Mouse (Mus musculus): Measurements from ENCODE around the gene Pla1a. TPM values are rescaled to one million over a fixed set of nuclear protein-coding genes. Genes with fewer than 3 reads are reported as not detected.

Gene Pla1a
- polyA plus RNA-seq, 1 experiment from 2014 or later, result not detected

DNA sequence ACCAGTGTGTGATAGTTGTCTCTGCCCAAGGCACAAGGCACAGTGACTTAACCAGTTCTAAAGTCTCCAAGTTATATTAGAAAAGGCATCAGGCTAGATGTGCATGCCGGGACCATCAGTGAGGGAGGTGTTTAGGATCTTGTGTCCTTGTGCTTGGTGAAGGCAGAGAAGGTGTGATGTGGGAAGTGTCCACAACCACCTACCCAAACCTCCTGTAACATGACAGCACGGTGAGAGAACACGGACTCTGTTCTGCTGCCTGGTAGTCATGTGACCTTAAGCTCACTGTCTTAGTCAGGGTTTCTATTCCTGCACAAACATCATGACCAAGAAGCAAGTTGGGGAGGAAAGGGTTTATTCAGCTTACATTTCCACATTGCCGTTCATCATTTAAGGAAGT lies 66.7 kb downstream of the Pla1a start:
- WGBS (ENCODE audit: missing documents), result 62% methylated on average over 4 of the region's 4 CpGs
- no peak overlapping the region for H3K4me3 ChIP-seq (ENCODE audit: inconsistent target)
- H3K79me2 ChIP-seq (ENCODE audit: inconsistent target), result no peaks in the 10 kb centered on the region
- H3K36me3 ChIP-seq (ENCODE audit: inconsistent target), result no peaks in the 10 kb centered on the region
- H3K27ac ChIP-seq, result no peak overlapping the region

DNA sequence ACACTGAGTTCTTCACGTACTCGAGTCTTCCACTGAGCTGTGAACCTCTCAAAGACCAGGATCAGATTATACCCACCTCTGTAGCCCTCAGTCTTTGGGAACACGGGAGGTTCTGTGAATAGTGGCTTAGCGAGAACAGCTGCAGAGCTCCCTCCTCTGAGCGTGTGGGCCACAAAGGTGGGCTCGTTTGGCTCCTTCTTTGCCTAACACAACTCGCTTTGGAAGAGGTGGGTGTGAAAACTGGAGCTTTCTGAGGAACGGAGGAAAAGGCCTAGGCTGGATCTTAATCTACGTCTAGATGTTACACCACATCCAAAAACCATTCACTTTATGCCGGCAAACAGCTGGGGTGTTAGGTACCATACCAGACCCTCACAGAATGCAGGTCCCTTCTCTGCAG lies 67.6 kb downstream of the Pla1a start:
- no peaks in the 10 kb centered on the region for H3K79me2 ChIP-seq (ENCODE audit: inconsistent target)
- no peak overlapping the region for H3K4me3 ChIP-seq (ENCODE audit: inconsistent target)
- no peak overlapping the region for H3K27ac ChIP-seq
- H3K36me3 ChIP-seq (ENCODE audit: inconsistent target), result no peaks in the 10 kb centered on the region
- 90% methylated on average over 10 of the region's 10 CpGs for WGBS (ENCODE audit: missing documents)

DNA sequence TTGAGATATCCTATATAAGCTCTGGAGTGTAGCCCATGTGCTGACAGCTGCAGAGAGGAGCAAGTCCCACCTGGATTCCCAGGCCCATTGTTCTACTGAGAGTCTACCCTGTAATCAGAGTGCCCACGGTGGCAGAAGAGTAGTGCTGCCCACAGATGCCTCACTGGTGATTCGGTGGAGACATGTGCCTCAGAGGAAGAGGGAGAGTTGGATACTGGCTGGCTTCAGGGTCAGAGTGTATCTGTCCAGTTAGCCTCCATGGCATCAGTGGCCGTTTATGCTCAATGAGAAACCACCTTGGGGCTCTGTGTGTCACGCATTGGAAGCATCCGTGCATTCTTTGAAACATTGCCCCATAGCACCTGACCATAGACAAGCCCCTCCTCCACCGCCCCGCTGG lies 69.3 kb downstream of the Pla1a start:
- Histone ChIP-seq H3K27ac (no peak overlapping the region), H3K36me3 (ENCODE audit: inconsistent target) (no peaks in the 10 kb centered on the region), H3K4me3 (ENCODE audit: inconsistent target) (no peak overlapping the region), H3K79me2 (ENCODE audit: inconsistent target) (no peaks in the 10 kb centered on the region)
- WGBS (ENCODE audit: missing documents), result 87% methylated on average over 6 of the region's 7 CpGs

DNA sequence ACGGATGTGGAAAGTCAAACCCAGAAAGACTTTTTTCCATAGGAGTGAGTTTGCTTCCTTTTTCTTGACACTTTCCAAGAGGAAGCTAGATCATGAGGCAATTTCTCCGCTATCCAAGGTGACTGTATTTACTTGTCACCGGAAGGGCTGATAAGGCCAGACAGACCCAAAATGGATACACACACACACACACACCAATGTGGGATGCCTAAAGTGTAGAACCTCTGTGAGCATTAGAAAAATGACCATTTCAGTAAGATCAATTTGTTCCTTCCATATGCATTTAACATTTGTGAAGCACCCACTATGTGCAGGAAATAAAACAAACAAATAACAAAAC lies 69.7 kb downstream of the Pla1a start:
- H3K36me3 ChIP-seq (ENCODE audit: inconsistent target), result no peaks in the 10 kb centered on the region
- 78% methylated on average over 3 of the region's 3 CpGs for WGBS (ENCODE audit: missing documents)
- no peak overlapping the region for H3K27ac ChIP-seq
- no peaks in the 10 kb centered on the region for H3K79me2 ChIP-seq (ENCODE audit: inconsistent target)
- no peak overlapping the region for H3K4me3 ChIP-seq (ENCODE audit: inconsistent target)

DNA sequence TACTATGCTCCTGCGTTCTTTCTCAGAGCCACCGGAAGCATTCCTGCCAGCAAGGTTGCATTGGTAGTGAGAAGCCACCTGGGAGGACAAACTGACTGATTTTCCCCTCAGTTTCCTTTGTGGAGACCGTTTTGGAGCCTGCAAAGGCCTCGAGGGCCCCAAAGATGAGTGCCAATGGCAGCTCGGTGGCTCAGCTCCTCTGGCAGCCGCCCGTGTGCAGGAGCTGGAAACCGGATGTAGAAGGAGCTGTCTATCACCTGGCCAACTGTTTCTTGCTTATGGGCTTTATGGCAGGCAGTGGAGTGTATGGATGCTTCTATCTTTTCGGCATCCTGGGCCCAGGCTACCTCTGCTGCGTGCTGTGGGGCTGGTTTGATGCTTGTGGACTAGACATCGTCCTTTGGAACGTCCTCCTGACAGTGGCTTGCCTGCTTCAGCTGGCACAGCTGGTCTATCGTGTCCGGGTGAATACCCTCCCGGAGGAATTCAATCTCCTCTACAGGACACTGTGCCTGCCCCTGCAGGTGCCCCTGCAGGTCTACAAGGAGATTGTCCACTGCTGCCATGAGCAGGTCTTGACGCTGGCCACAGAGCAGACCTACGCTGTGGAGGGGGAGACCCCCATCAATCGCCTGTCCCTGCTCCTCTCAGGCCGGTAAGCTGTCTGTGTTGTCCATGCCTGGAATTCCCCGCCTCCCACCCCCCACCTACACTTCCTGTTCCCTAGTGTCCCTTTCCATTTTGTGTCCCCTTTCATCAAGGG lies 70.3 kb downstream of the Pla1a start:
- Histone ChIP-seq H3K36me3 (ENCODE audit: inconsistent target) (no peaks in the 10 kb centered on the region), H3K79me2 (ENCODE audit: inconsistent target) (no peaks in the 10 kb centered on the region), H3K4me3 (ENCODE audit: inconsistent target) (no peak overlapping the region), H3K27ac (no peak overlapping the region)
- WGBS (ENCODE audit: missing documents), result 89% methylated on average over 20 of the region's 20 CpGs

DNA sequence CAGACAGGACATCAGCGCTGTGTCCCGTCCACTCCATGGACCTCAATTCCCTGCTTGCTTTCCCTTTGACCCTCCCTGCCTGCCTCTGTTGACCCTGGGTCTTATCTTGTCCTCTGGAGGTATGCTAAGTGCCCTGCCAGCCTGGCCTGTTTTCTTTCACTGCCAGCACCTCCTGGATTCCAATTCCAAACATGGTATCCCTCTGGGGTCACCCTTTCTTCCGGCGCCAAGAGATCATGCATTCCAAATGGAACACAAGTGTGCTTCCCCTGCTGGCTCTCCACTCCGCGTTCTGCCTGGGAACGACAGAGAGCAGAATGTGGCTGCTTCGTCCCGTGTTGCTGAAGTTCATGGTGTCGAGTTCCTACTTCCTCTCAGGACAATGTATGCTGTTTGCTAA lies 71.0 kb downstream of the Pla1a start, which contains the start of gene Popdc2:
TSS of gene Popdc2 (plus strand) at position 277 of the 400 bp plus-strand sequence.
- Histone ChIP-seq H3K36me3 (ENCODE audit: inconsistent target) (no peaks in the 10 kb centered on the region), H3K4me3 (ENCODE audit: inconsistent target) (no peak within 1 kb of the TSS), H3K79me2 (ENCODE audit: inconsistent target) (no peaks in the 10 kb centered on the region), H3K27ac (no peak within 1 kb of the TSS)
- 80% methylated on average over 10 of the region's 10 CpGs for WGBS (ENCODE audit: missing documents)

- Histone ChIP-seq H3K4me3 (ENCODE audit: inconsistent target) (no peak overlapping the region), H3K36me3 (ENCODE audit: inconsistent target) (no peaks in the 10 kb centered on the region; the same call in 1 of the 2 replicates), H3K79me2 (ENCODE audit: inconsistent target) (no peaks in the 10 kb centered on the region), H3K27ac (no peak overlapping the region)
- WGBS (ENCODE audit: missing documents), result 92% methylated on average over 2 of the region's 2 CpGs
Observed at GRCm38 (mm10) chr16:38360317-38360716, 72.6 kb downstream of the Pla1a start.

DNA sequence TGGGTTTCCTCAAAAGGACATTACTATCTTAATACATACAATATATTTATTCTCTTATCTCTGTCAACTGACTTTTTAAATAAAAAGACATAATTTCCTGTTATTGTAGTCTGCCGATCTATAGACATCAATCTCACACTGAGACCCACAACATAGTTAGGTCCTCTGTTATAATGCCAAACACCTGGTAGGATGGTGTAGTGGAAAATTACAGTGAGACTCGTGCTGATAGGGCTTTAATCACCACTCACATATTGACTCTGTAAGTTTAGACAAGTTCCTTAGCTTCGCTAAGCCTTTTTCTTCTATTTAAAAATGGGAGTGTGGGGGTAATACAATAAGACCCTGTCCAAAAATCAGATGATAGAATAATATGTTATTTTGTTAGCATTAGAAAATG lies 73.1 kb downstream of the Pla1a start:
- whole genome bisulfite sequencing (ENCODE audit: missing documents), result 83% methylated on average over 3 of the region's 3 CpGs
- Histone ChIP-seq H3K4me3 (ENCODE audit: inconsistent target) (no peak overlapping the region), H3K36me3 (ENCODE audit: inconsistent target) (no peaks in the 10 kb centered on the region; the same call in 1 of the 2 replicates), H3K79me2 (ENCODE audit: inconsistent target) (no peaks in the 10 kb centered on the region), H3K27ac (no peak overlapping the region)

DNA sequence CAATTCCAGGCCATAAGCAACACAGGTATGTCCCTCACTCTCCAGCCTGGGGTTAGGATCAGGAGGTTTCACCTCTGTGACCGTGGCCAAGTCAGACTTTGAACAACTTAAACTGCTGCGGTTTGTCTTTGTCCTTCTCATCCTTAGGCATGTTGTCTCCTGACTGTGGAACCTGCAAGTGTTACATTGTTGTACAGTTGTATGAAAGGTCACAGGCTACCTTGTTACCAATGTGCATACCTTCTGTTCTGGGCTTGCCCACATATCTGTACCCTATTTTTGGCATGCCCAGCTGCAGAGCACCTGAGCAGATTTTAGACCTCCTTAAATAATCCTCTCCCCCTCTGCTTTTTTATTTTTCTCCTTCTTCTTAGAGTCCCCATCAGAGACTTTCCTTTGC lies 73.7 kb downstream of the Pla1a start:
- no peak overlapping the region for H3K27ac ChIP-seq
- 96% methylated on average over 2 of the region's 2 CpGs for WGBS (ENCODE audit: missing documents)
- H3K4me3 ChIP-seq (ENCODE audit: inconsistent target), result no peak overlapping the region
- H3K79me2 ChIP-seq (ENCODE audit: inconsistent target), result no peaks in the 10 kb centered on the region
- no peaks in the 10 kb centered on the region; the same call in 1 of the 2 replicates for H3K36me3 ChIP-seq (ENCODE audit: inconsistent target)

- WGBS (ENCODE audit: missing documents), result 89% methylated on average over 6 of the region's 6 CpGs
- H3K4me3 ChIP-seq (ENCODE audit: inconsistent target), result no peak overlapping the region
- H3K79me2 ChIP-seq (ENCODE audit: inconsistent target), result no peaks in the 10 kb centered on the region
- no peaks in the 10 kb centered on the region; the same call in 1 of the 2 replicates for H3K36me3 ChIP-seq (ENCODE audit: inconsistent target)
- no peak overlapping the region for H3K27ac ChIP-seq
Observed at GRCm38 (mm10) chr16:38358256-38358812, 74.6 kb downstream of the Pla1a start.

- no peak overlapping the region for H3K4me3 ChIP-seq (ENCODE audit: inconsistent target)
- WGBS (ENCODE audit: missing documents), result 77% methylated on average over 5 of the region's 5 CpGs
- no peak overlapping the region for H3K27ac ChIP-seq
- peaks cover 34% of the 10 kb centered on the region for H3K36me3 ChIP-seq (ENCODE audit: inconsistent target)
- peaks cover 11% of the 10 kb centered on the region; the same call in 1 of the 2 replicates for H3K79me2 ChIP-seq (ENCODE audit: inconsistent target)
Observed at GRCm38 (mm10) chr16:38354185-38354913, 78.6 kb downstream of the Pla1a start.

DNA sequence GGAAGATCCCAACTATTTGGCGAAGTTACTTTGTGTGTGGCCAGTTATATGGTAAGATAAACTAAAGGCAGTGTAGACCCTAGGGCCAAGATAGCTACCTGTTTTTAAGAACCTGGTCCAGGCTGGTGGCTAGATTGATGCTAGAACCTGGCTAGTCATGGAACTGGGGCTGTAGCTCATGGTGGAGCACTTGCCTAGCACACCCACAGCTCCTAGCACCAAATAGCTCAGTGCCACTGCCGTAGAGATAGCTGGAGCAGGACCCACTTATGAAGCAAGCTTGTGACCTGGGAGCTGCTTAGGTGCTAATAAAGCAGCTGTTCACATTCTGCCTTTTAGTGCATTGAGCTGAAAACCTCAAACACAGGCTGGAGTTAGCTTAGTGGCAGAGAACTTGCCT lies 79.3 kb downstream of the Pla1a start:
- 100% methylated on average over 1 of the region's 2 CpGs for WGBS (ENCODE audit: missing documents)
- no peak overlapping the region for H3K27ac ChIP-seq
- peaks cover 40% of the 10 kb centered on the region for H3K36me3 ChIP-seq (ENCODE audit: inconsistent target)
- H3K4me3 ChIP-seq (ENCODE audit: inconsistent target), result no peak overlapping the region
- H3K79me2 ChIP-seq (ENCODE audit: inconsistent target), result peaks cover 18% of the 10 kb centered on the region

DNA sequence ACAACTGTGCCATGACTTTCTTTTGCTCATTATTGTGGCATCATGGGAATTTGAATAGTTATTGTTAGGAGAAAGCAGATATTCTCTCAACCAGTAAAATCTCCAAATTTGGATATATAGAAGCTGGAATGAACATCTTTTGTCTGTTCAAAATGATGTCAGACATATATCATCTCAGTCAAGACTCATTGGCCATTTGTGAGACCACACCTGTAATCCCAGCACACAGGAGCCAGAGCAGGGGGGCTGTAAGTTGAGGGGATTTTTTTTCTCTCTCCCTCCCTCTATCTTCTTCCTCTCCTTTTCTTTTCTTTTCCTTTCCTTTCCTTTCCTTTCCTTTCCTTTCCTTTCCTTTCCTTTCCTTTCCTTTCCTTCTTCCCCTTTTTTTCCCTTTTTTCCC lies 80.1 kb downstream of the Pla1a start:
- Histone ChIP-seq H3K79me2 (ENCODE audit: inconsistent target) (peaks cover 26% of the 10 kb centered on the region), H3K36me3 (ENCODE audit: inconsistent target) (peaks cover 40% of the 10 kb centered on the region), H3K4me3 (ENCODE audit: inconsistent target) (no peak overlapping the region), H3K27ac (no peak overlapping the region)

DNA sequence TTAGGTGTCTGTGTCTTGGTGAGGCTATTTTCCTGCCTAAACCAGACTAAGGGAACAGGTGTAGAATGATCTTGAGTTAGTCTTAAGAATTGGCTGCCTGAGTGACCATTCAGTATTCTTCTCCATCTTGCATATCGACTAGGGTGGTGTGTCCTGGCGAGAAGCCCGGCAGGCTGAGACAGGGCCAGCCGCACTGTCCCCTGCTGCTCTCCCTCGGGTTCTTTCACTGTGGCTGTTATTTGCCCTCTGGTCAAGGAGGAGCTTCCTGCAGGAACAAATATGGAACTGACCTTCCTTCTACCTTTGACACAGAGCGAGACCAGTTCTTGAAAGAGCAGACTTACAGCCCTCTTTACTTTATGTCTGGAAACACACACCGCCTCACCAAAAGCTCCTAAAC lies 80.9 kb downstream of the Pla1a start:
- Histone ChIP-seq H3K4me3 (ENCODE audit: inconsistent target) (no peak overlapping the region), H3K36me3 (ENCODE audit: inconsistent target) (peaks cover 40% of the 10 kb centered on the region), H3K27ac (no peak overlapping the region), H3K79me2 (ENCODE audit: inconsistent target) (peaks cover 34% of the 10 kb centered on the region)
- WGBS (ENCODE audit: missing documents), result 91% methylated on average over 7 of the region's 7 CpGs

DNA sequence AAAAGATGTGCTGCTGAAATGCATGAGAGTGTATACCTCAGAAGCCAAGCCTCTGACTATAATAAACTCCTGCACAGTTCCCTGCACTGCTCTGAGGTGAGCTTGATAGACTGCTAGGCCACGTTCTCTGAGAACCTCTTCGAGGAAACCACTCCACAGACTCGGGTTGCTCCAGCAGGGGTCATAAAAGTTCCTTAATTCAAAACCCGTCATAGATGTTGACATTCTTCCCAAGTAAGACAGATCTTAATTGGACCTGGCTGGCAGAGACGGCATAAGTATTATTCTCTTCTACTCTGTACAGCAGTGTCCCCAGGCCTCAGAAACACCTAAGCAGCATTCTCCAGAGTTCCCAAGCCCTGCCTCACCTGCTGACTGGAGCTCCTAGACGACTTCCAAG lies 82.0 kb downstream of the Pla1a start:
- 74% methylated on average over 6 of the region's 6 CpGs for WGBS (ENCODE audit: missing documents)
- no peak overlapping the region for H3K27ac ChIP-seq
- H3K4me3 ChIP-seq (ENCODE audit: inconsistent target), result no peak overlapping the region

More for the DNA sequence above, 82.0 kb downstream of the Pla1a start:
- peaks cover 40% of the 10 kb centered on the region for H3K36me3 ChIP-seq (ENCODE audit: inconsistent target)
- peaks cover 34% of the 10 kb centered on the region for H3K79me2 ChIP-seq (ENCODE audit: inconsistent target)
